Mouse (Mus musculus) lung, postnatal 10 days (tissue): Measurements from ENCODE around the gene Neurl1b.
A peak's percentile ranks its signal among the peaks of the same experiment; 100 is the strongest.

Experiments
- DNase-seq: peaks from one replicate; pipeline ENCODE4 v3.0.0; 2021

Gene Neurl1b

GRCm38 (mm10) chr17:26458049-26458448, 43.4 kb downstream of the Neurl1b start:
- DNase-seq: no peak

GRCm38 (mm10) chr17:26462634-26463170, 48.1 kb downstream of the Neurl1b start:
- peak; percentile 88 for DNase-seq

- no peak for DNase-seq
Observed at GRCm38 (mm10) chr17:26463432-26463831, 48.8 kb downstream of the Neurl1b start.

GRCm38 (mm10) chr17:26463984-26464383, 49.4 kb downstream of the Neurl1b start:
- DNase-seq: peak; percentile 24

- DNase-seq: peak; percentile 45
Observed at GRCm38 (mm10) chr17:26464481-26464880, 49.9 kb downstream of the Neurl1b start.

- peak; percentile 89 for DNase-seq
Observed at GRCm38 (mm10) chr17:26464972-26465371, 50.3 kb downstream of the Neurl1b start.

GRCm38 (mm10) chr17:26466741-26467150, 52.1 kb downstream of the Neurl1b start:
- DNase-seq: peak; percentile 93

GRCm38 (mm10) chr17:26467619-26468018, 53.0 kb downstream of the Neurl1b start:
- no peak for DNase-seq

- DNase-seq: no peak
Observed at GRCm38 (mm10) chr17:26468102-26468894, 53.7 kb downstream of the Neurl1b start.

GRCm38 (mm10) chr17:26476871-26477270, 62.2 kb downstream of the Neurl1b start:
- no peak for DNase-seq

- DNase-seq: peak; percentile 65
Observed at GRCm38 (mm10) chr17:26478672-26479071, 64.0 kb downstream of the Neurl1b start.

- peak; percentile 69 for DNase-seq
Observed at GRCm38 (mm10) chr17:26479619-26480018, 65.0 kb downstream of the Neurl1b start.

GRCm38 (mm10) chr17:26480956-26481355, 66.3 kb downstream of the Neurl1b start:
- DNase-seq: no peak

GRCm38 (mm10) chr17:26484626-26485421, 70.2 kb downstream of the Neurl1b start:
- no peak for DNase-seq

- peak; percentile 79 for DNase-seq
Observed at GRCm38 (mm10) chr17:26487266-26487665, 72.6 kb downstream of the Neurl1b start.

- no peak for DNase-seq
Observed at GRCm38 (mm10) chr17:26487917-26488316, 73.3 kb downstream of the Neurl1b start.

GRCm38 (mm10) chr17:26488711-26489403, 74.2 kb downstream of the Neurl1b start:
- peak; percentile 67 for DNase-seq

- no peak for DNase-seq
Observed at GRCm38 (mm10) chr17:26490072-26490471, 75.4 kb downstream of the Neurl1b start.

GRCm38 (mm10) chr17:26490910-26491309, 76.3 kb downstream of the Neurl1b start:
- peak; percentile 55 for DNase-seq

GRCm38 (mm10) chr17:26492246-26492645, 77.6 kb downstream of the Neurl1b start:
- peak; percentile 78 for DNase-seq

GRCm38 (mm10) chr17:26494642-26495468, 80.2 kb downstream of the Neurl1b start:
- no peak for DNase-seq
